7 mouse cellular contexts compared by ENCODE assay signal in the genomic region with DNA sequence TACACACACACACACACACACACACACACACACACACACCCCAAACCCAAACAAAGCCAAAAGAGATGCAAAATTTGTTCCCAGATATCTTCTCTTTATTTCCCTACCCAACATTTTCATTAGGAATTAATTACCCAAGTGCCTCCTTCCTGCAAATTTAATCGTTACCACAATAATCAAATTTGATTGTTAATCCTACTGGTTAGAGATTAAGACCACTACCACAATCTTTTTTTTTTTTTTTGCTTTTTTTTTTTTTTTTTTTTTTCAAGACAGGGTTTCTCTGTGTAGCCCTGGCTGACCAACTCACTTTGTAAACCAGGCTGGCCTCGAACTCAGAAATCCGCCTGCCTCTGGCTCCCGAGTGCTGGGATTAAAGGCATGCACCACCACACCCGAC. TPM values are rescaled to one million over a fixed set of nuclear protein-coding genes. Genes with fewer than 3 reads are reported as not detected.
"Had no signal": no experiment of that assay in that cellular context is flagged by ENCODE, and none has a peak within 500 bp of the region (broad histone marks: within the 10 kb centered on the region; RNA-seq: fewer than 3 reads in every experiment).

No protein-coding gene starts in this region.

RNA-seq across cellular contexts. Expression of gene Pp2d1, which starts 31.7 kb away (rescaled TPM):
- total RNA-seq: layer of hippocampus, postnatal 25 days; left cerebral cortex, adult 2 months; left cerebral cortex, postnatal 14 days; monocyte, adult 5-6 weeks had no signal
- polyA plus RNA-seq: lung, adult 2 months; macrophage; spleen, adult 2 months had no signal
